Mouse (Mus musculus): ENCODE results near the gene Fxyd1.

DNA sequence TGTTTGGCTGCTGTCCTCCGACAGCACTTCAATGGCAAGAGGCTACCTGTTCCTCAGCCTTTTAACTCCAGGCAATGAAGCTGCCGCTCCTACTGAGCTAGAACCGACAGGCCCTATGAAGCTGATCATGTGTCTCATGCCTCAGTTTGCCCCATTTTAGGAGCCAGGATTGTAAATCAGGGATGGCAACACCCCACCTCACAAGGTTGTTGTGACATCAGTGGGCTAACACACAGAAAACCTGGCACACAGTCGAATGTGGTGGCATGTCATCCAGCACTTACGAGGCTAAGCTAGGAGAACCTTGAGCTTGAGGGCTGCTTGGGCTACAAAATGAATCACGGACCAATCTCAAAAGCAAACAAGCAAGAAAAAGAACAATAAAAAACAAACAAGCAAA, 1.2 kb upstream of the Fxyd1 start:
- no peak for TF ChIP-seq CTCF (IDR thresholded peaks at IDR 0.05; ENCODE audit: extremely low read depth, insufficient read depth, low read length)
- no peak for TF ChIP-seq POLR2A (IDR thresholded peaks at IDR 0.05; ENCODE audit: extremely low read depth, insufficient read depth, low read length)
